Mouse (Mus musculus) thymus, adult 2 months (tissue): ENCODE data around the gene Tjp1.

Source experiments
- CTCF ChIP-seq: fragments of 200-500 bp; IDR thresholded peaks from 2 replicates; pipeline ENCODE4 v1.5.1; 2012; ENCODE audit warnings: mild to moderate bottlenecking, control low read depth, low read length, moderate library complexity, borderline replicate concordance; ENCODE audit not compliant: control insufficient read depth, poor library complexity, insufficient read depth; ENCODE audit errors: extremely low read depth
- POLR2A ChIP-seq: fragments of 200-500 bp; IDR thresholded peaks from 2 replicates; pipeline ENCODE4 v1.6.1; 2012; ENCODE audit warnings: mild to moderate bottlenecking, low read length, control low read depth, moderate library complexity; ENCODE audit not compliant: control insufficient read depth, poor library complexity, insufficient read depth; ENCODE audit errors: extremely low read depth

DNA sequence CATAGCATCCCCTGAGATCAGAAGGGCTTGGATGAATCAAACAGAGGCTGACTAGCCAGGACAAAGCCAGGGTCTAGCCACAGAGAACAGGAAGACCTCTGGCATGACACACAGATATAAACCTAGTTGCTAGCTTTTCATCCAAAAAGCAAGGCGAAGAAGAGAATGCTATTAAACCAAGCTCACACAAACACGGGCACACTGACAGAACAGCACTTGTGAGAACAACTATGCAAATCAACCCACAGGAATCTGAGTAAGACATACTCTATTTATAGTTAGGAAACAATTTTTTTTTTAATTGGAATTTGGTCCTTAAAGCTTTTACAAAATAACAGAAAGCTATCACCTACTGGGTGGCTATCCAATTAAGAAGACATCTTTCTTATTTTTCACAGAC, 212.4 kb downstream of the Tjp1 start:
- no peak for TF ChIP-seq CTCF
- no peak for TF ChIP-seq POLR2A
